Mouse (Mus musculus): Measurements from ENCODE around the gene Orm2. TPM values are rescaled to one million over a fixed set of nuclear protein-coding genes. Genes with fewer than 3 reads are reported as not detected.

Gene Orm2
- polyA plus RNA-seq, 1 experiment, result not detected

DNA sequence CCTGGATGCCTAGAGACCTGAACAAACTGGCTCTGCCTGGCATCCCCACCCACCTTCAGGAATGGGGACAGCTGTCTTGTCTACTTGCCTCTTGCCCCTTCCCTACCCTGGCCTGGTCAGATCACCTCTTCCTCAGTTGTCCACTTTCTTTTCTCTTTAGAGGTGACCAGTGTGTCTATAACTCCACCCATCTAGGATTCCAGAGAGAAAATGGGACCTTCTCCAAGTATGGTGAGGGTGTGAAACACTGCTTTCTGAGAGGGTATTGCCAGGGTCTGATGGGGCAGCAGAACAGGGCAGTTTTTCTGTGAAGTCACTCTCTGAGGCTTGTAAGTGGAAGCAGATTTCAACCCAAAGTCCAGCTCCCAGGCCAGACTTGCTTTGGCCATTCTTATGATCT lies 17.0 kb upstream of the Orm2 start:
- no peak overlapping the region for H3K4me3 ChIP-seq (replicated peaks)
- peaks cover 4% of the 10 kb centered on the region for H3K4me1 ChIP-seq
- no peaks in the 10 kb centered on the region for H3K36me3 ChIP-seq (replicated peaks; ENCODE audit: low read length)
- H3K27me3 ChIP-seq (replicated peaks), result peaks cover 39% of the 10 kb centered on the region
- no peak for TF ChIP-seq GATA1 (IDR thresholded peaks at IDR 0.05; ENCODE audit: borderline replicate concordance, low read length)
- no peak for TF ChIP-seq FLI1 (IDR thresholded peaks at IDR 0.05; ENCODE audit: low read length)
- H3K9me3 ChIP-seq, result no peaks in the 10 kb centered on the region

DNA sequence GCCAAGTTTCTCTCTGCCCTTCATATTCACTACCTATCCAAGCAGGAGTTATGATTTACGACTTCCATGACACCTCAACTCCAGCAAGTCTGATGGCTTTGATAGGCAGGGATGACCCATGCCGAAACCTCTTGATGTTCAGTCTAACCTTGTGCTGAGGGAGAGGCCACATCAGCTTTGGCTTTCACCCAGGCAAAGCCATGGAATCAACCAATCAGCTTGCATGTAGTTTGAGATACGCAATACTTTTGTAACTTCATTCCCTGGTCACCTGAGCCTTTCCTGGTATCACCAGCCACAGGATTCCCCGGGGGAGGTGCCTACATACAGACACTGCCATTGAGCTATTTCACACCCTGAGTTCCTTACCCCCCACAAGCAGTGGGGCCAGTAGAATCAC lies 15.6 kb upstream of the Orm2 start:
- peaks cover 7% of the 10 kb centered on the region for H3K4me1 ChIP-seq
- H3K4me3 ChIP-seq (replicated peaks), result no peak overlapping the region
- TF ChIP-seq GATA1 (IDR thresholded peaks at IDR 0.05; ENCODE audit: borderline replicate concordance, low read length) (no peak), FLI1 (IDR thresholded peaks at IDR 0.05; ENCODE audit: low read length) (no peak)
- peaks cover 44% of the 10 kb centered on the region for H3K27me3 ChIP-seq (replicated peaks)
- H3K9me3 ChIP-seq, result no peaks in the 10 kb centered on the region
- no peaks in the 10 kb centered on the region for H3K36me3 ChIP-seq (replicated peaks; ENCODE audit: low read length)

DNA sequence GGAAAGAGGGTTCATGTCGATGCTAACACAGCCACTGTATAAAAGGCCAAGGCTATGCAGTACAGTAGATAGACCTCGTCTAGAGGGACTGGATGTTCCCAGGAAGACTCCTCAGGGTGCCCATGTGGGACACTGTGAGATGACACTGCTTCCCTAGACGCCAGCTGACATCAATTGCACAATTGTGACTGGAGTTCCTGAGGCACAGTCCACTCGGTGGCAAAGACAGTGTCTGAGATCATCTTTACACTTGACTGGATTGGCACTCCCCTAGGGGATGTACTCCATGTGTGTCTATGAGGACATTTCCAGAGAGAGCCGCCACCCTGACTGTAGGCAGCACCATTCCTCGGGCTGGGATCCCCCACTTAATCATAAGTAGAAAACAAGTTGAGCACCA lies 13.7 kb upstream of the Orm2 start:
- Histone ChIP-seq H3K4me3 (replicated peaks) (no peak overlapping the region), H3K36me3 (replicated peaks; ENCODE audit: low read length) (no peaks in the 10 kb centered on the region), H3K9me3 (no peaks in the 10 kb centered on the region), H3K27me3 (replicated peaks) (peaks cover 48% of the 10 kb centered on the region), H3K4me1 (peaks cover 7% of the 10 kb centered on the region)
- TF ChIP-seq GATA1 (IDR thresholded peaks at IDR 0.05; ENCODE audit: borderline replicate concordance, low read length), result no peak

DNA sequence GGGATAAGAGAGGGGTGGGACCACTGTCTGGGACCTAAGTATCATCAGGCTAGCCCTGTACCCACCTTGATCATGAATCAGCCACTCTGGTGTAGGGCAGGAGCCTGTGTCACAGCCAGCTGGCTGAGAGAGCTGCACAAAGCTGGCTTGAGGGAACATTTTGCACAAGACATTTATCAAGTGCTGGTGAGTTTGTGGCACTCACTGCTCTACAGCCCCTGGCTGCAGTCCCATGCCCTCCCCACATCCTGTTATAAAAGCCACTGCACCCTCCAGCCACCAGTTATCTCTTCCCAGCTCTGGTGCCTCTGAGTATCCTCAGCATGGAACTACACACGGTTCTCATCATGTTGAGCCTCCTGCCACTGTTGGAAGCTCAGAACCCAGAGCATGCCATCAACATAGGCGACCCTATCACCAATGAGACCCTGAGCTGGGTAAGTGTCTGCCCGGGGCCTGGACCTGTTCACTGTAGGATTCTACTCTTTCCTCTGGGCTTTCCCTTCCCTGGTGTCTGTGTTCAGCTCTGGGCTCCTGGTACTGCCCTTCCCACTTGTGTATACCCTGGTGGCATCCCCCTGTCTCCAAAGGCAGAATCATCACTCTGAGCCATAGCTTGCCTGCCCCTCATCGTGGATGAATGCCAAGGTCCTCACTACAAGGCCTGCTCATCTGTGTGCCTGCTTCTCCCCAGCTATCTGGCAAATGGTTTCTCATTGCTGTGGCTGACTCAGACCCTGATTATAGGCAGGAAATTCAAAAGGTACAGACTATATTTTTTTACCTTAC lies 6.2 kb upstream of the Orm2 start, which contains the start of gene Orm3:
TSS of gene Orm3 (plus strand) at position 286 of the 789 bp plus-strand sequence.
- TF ChIP-seq GATA1 (IDR thresholded peaks at IDR 0.05; ENCODE audit: borderline replicate concordance, low read length) (no peak), FLI1 (IDR thresholded peaks at IDR 0.05; ENCODE audit: low read length) (no peak)
- H3K9me3 ChIP-seq, result no peaks in the 10 kb centered on the region
- peaks cover 43% of the 10 kb centered on the region for H3K27me3 ChIP-seq (replicated peaks)
- H3K36me3 ChIP-seq (replicated peaks; ENCODE audit: low read length), result no peaks in the 10 kb centered on the region
- H3K4me3 ChIP-seq (replicated peaks), result no peak within 1 kb of the TSS
- peaks cover 29% of the 10 kb centered on the region for H3K4me1 ChIP-seq

DNA sequence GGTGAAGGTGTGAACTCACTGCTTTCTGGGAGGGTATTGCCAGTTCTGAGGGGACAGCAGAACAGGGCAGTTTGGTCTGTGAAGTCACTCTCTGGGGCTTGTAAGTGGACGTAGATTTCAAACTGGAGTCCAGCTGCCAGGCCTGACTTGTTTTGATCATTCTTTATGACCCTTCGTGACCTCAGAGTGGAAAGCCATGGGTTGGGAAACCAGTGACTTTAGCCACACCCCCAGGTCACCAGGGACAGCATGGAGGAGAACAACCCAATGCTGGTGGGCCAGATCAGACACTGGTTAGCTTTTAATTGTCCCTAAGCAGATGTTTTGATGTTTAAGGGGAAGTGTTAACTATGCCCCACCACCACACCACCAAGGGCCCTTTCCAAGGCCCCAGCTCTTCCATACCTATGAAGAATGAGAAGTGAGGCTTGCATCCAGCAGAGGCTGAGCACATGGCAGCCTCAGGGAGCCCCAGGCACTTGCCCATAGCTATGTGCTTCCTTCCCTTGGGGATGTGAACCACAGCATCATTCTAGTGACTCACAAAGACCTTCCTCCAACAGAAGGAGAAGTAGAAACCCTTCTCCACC lies 5.2 kb upstream of the Orm2 start:
- H3K9me3 ChIP-seq, result no peaks in the 10 kb centered on the region
- H3K36me3 ChIP-seq (replicated peaks; ENCODE audit: low read length), result no peaks in the 10 kb centered on the region
- TF ChIP-seq FLI1 (IDR thresholded peaks at IDR 0.05; ENCODE audit: low read length) (no peak), GATA1 (IDR thresholded peaks at IDR 0.05; ENCODE audit: borderline replicate concordance, low read length) (no peak)
- no peak overlapping the region for H3K4me3 ChIP-seq (replicated peaks)
- H3K4me1 ChIP-seq, result peaks cover 29% of the 10 kb centered on the region
- H3K27me3 ChIP-seq (replicated peaks), result peaks cover 40% of the 10 kb centered on the region

DNA sequence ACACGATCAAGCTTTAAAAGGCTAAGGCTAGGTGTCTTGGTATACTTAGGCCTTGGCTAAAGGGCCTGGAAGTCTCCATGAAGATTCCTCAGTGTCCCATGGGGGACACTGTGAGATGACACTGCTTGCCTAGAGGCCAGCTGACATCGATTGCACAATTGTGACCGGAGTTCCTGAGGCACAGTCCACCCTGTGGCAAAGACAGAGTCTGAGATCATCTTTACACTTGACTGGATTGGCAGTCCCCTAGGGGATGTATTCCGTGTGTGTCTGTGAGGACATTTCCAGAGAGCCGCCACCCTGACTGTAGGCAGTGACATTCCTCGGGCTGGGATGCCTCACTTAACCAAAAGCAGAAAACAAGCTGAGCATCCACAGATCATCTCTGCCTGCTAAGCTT lies 2.4 kb upstream of the Orm2 start:
- TF ChIP-seq GATA1 (IDR thresholded peaks at IDR 0.05; ENCODE audit: borderline replicate concordance, low read length), result no peak
- no peak for TF ChIP-seq FLI1 (IDR thresholded peaks at IDR 0.05; ENCODE audit: low read length)
- peaks cover 36% of the 10 kb centered on the region for H3K27me3 ChIP-seq (replicated peaks)
- no peaks in the 10 kb centered on the region for H3K9me3 ChIP-seq
- peaks cover 22% of the 10 kb centered on the region for H3K4me1 ChIP-seq
- H3K36me3 ChIP-seq (replicated peaks; ENCODE audit: low read length), result no peaks in the 10 kb centered on the region
- no peak overlapping the region for H3K4me3 ChIP-seq (replicated peaks)

DNA sequence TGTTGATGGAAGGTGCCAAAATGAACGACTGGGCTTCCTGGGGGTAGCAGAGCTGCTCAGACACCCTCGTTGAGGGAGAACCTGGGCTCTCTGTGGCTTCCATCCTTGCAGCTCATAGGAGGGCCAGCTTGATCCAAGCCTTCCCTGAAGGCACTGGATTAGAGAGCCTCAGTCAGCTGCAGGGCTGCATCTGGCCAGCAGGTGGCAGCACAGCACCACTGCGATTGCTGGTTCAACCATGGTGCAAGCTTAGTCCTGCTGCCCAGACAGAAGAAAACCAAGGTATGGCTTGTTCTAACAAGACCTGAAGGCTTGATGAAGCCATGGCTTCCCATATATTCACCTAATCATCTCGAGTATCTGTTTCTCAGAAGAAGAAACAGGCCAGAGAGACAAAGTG lies 6.3 kb downstream of the Orm2 start:
- H3K36me3 ChIP-seq (replicated peaks; ENCODE audit: low read length), result peaks cover 42% of the 10 kb centered on the region
- TF ChIP-seq FLI1 (IDR thresholded peaks at IDR 0.05; ENCODE audit: low read length), result no peak
- H3K4me1 ChIP-seq, result 0 out of 2 replicates have a peak, but pooled peaks cover 3% of the 10 kb centered on the region
- H3K9me3 ChIP-seq, result no peaks in the 10 kb centered on the region
- no peak overlapping the region for H3K4me3 ChIP-seq (replicated peaks)
- H3K27me3 ChIP-seq (replicated peaks), result peaks cover 6% of the 10 kb centered on the region

DNA sequence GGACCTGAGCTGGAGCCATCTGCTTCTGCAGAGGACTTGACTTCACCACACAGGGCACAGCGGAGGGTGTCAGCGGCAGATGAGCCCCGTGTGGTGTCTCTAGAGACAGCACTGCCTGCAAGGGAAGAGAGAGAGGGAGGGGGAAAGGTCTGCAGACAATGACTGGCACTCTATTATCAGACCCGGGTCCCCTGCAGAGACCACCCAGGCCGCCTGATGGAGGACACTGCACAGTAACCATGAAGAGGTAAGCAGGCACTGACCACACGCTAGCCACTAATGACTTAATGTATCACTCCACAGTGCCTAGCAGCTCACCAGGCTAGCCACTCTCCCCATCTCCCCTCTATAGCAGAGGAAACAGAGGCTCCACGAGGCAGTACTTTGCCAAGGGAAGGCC lies 8.6 kb downstream of the Orm2 start:
- H3K4me1 ChIP-seq, result 0 out of 2 replicates have a peak, but pooled peaks cover 3% of the 10 kb centered on the region
- TF ChIP-seq FLI1 (IDR thresholded peaks at IDR 0.05; ENCODE audit: low read length) (no peak), GATA1 (IDR thresholded peaks at IDR 0.05; ENCODE audit: borderline replicate concordance, low read length) (no peak)
- H3K36me3 ChIP-seq (replicated peaks; ENCODE audit: low read length), result peaks cover 61% of the 10 kb centered on the region
- H3K4me3 ChIP-seq (replicated peaks), result no peak overlapping the region
- H3K9me3 ChIP-seq, result no peaks in the 10 kb centered on the region
- peaks cover 3% of the 10 kb centered on the region for H3K27me3 ChIP-seq (replicated peaks)

DNA sequence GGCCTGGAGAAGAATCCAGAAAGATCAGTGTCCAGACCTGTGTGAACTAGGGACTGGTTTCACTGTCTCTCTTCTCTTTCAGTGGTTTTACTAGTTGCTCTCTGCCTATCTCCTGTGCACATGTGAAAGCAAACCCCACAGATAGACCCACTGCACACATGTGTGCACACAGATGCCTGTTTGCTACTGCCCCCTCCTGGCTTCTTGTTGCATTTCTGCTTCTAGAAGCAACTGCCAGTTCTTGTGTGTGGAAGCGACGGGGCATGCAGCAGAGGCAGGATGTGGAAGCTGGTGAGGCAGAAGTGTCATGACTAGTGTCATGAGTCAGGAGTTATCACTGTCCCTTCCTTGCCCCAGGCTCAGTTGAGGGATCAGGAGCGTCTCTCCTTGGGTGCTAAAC lies 9.6 kb downstream of the Orm2 start:
- no peak for TF ChIP-seq GATA1 (IDR thresholded peaks at IDR 0.05; ENCODE audit: borderline replicate concordance, low read length)
- no peak for TF ChIP-seq FLI1 (IDR thresholded peaks at IDR 0.05; ENCODE audit: low read length)
- Histone ChIP-seq H3K4me1 (0 out of 2 replicates have a peak, but pooled peaks cover 3% of the 10 kb centered on the region), H3K27me3 (replicated peaks) (peaks cover 2% of the 10 kb centered on the region)

DNA sequence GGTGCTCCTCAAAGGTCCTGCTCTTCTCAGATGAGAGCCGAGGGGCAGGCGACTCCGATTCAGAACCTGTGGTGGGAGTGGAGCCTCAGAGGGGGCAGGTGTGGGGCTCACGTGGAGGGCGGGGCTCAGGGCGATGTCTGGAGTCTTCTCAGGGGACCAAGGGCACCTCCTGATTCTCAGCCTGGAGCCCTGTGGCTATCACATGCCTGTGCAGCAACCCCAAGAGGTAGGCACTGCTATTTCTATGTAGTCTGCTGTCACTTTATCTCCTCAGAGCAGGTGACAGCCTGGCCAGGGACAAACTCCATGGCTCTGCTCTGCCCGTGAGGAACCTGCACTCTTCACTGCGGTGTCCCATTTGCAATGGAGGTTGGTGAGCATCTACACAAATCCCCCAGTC lies 11.2 kb downstream of the Orm2 start:
- no peaks in the 10 kb centered on the region for H3K9me3 ChIP-seq
- H3K4me1 ChIP-seq, result peaks cover 4% of the 10 kb centered on the region; the same call in 1 of the 2 replicates
- peaks cover 75% of the 10 kb centered on the region for H3K36me3 ChIP-seq (replicated peaks; ENCODE audit: low read length)
- H3K27me3 ChIP-seq (replicated peaks), result peaks cover 2% of the 10 kb centered on the region
- no peak overlapping the region for H3K4me3 ChIP-seq (replicated peaks)
- no peak for TF ChIP-seq FLI1 (IDR thresholded peaks at IDR 0.05; ENCODE audit: low read length)
- TF ChIP-seq GATA1 (IDR thresholded peaks at IDR 0.05; ENCODE audit: borderline replicate concordance, low read length), result no peak

More for the DNA sequence above, 9.6 kb downstream of the Orm2 start:
- Histone ChIP-seq H3K9me3 (no peaks in the 10 kb centered on the region), H3K36me3 (replicated peaks; ENCODE audit: low read length) (peaks cover 69% of the 10 kb centered on the region), H3K4me3 (replicated peaks) (no peak overlapping the region)

Measured in megakaryocyte, embryonic 14.5 days (primary cell).